Mouse (Mus musculus) cerebellum, adult 11-12 months (tissue): ENCODE results near the gene Pip5k1c.

Source experiments
- DNase-seq: peaks from one replicate; pipeline ENCODE4 v3.0.0; 2022

The Pip5k1c gene

DNA sequence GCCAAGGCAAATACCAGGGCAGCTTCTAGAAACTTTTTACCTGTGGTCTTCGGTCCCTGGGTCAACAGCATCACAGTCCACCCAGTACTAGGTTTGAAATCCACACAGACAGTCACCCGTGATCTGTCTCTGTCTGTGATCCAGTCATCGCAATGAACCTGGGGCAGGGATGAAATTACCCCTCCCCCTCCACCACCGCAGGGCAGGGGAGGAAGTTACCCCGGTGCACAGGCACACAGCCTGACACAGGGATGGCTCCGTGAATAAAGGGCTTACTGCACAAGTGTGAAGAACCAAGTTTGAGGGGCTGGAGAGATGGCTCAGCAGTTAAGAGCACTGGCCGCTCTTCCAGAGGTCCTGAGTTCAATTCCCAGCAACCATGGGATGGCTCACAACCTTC lies 11.0 kb downstream of the Pip5k1c start:
- no peak for DNase-seq

DNA sequence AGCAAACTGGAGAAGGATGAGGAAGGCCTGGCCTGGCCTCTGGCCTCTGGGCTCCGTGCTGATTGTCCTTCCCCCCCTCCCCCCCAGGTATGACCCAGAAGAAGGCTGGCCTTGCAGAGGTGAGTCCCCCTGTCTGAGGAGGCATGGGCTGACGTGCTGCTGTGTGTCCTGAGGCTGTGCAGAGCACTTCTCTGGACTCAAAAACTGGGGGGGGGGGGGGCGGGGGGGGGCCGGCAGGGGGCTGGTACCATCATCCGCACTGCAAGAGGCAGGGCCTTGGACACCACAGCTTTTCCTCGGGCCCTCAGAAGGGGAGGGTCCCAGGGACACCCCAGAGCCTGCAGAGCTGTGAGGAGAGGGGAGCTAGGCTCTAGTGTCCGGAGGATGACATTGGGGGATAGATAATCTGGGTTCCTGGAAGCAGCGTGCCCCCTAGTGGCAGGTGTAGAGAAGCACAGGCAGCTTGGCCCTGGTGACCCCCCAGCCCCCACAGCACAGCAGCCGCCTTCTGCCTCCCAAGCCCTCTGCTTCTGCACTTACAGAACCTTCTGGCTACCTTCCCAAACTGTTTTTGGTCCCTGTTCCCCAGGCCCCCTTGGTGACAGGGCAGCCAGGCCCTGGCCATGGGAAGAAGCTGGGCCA lies 12.0 kb downstream of the Pip5k1c start:
- DNase-seq = peak; percentile 80

DNA sequence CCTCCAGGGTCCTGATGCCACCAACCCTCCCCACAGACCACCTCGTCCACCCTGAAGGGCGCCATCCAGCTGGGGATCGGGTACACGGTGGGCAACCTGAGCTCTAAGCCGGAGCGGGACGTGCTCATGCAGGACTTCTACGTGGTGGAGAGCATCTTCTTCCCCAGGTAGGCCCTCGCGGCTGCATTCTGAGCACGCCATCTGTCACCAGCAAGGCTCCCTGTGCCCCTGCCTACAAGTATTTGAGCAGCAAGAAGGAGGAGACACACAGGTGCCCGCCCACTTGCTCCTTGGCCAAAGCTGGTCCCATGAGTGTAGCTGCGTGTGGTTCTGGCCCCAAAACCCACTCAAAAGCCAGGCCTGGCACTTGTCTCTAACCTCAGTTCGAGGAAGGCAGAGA lies 12.9 kb downstream of the Pip5k1c start:
- DNase-seq = peak; percentile 76

DNA sequence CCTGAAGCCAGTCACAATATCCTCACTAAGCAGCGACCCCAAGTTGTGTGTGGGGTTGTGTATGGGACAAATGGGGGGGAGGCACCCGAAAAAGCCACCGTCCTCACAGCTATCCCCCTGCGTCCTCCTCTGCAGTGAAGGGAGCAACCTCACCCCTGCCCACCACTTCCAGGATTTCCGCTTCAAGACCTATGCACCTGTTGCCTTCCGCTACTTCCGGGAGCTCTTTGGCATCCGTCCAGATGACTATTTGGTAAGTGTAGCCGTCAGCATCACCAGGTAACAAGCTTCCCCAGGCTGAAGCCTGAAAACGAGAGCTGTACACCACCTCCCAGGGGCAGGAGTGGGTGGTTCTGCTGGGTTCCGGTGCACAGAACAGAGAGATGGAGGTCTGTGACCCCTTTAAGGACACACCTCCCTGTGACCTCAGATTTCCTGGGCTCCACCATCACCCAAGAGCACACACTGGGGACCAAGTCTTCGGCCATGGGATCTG lies 13.5 kb downstream of the Pip5k1c start:
- DNase-seq = peak; percentile 60

DNA sequence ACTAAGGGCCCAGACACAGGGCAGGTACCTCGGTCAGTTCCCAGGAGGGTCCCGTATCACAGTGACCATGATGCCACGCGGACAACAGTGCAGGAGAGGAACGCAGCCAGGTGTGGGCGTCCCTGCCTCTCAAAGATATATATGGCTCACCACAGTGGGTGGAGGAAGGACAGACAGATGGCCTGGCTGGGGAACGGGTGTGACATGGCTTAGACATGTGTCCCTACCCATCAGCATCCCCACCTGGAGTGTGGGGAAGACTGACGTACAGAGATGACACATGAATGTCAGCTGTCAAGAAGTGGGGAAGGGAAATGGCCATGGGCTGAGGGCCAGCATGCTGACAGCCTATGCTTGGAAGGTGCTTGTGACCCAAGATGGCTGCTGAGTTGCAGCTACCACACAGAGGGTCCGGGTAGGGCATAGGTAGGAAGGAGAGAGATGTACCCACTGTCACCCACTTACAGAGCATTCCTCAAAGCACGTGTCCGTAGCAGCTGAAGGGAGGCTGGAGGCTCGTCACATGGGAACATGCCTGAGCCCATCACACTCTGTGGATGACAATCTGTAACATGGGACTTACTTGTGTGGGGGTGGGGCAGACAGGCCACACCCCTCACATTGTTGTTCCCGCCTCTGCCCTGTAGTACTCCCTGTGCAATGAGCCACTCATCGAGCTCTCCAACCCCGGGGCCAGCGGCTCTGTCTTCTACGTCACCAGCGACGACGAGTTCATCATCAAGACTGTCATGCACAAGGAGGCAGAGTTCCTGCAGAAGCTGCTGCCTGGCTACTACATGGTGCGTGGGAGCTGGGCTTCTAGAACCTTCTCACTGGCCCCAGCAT lies 14.3 kb downstream of the Pip5k1c start:
- no peak for DNase-seq

DNA sequence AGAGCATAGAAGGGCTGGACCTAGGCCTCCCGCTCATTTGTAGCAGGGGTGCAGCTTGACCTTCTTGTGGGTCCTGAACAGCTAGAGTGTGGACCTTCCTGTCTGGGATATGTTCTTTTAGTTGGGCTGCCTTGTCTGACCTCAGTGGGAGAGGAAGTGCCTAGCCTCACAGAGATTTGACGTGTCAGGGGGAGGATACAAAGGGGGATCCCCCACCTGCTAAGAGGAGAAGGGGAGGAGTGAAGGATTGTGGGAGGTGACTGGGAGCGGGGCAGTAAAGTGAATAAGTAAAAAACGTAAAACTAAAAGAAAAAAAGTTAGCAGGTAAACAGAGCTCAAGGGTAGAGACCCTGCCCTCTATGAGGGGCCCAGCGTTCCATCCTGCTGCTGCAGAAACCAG lies 16.8 kb downstream of the Pip5k1c start:
- no peak for DNase-seq

DNA sequence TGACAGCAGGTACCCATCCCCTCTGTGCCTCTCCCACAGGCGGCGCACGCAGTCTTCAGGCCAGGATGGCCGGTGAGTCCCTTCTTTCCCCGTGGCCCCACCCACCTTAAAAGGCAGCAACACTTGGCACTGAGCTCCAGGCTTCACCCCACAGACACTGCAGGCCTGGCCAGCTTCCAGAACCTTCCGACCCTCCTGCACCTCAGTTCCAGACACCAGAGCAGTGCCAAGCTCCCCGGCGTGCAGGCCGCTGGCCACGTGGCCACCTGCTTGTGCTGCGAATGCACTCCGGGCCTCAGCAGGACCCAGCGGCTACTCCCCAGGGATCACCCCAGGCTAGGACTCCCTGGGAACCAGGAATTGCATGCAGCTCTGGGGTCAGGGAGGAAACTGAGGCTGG lies 20.8 kb downstream of the Pip5k1c start:
- peak; percentile 59 for DNase-seq

DNA sequence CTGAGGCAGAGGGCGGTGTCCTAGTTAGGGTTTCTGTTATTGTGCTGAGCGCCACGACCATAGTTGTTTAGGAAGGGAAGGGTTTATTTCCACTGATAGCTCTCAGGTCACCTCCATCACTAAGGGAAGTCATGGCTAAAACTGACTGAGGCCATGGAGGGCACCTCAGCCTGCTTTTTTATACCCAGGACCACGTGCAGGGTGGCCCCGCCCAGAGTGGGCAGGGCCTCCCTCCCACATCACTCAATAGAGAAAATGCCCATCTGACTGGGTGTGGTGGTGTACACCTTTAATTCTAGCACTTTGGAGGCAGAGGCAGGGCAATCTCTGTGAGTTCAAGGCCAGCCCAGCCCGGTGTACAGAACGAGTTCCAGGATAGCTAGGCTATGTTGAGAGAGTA lies 21.4 kb downstream of the Pip5k1c start:
- no peak for DNase-seq

DNA sequence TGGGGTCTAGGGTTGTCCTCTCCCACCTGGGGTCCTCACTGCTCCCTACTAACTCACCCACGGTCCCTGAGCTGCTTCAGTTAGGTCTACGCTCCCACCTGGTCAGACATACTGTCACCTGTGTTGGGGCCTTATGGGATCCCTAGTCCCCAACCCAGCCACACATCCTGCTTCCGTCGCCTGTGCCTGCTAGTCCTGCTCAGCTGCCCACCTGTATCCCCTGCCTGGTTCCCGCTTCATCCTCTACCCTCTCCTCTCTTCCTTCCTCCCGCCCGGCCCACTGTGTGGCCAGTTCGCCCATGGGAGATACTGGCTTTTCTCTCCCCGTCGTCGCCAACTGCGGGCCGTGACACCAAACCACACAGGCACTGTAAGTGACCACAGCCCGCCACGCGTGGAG lies 22.8 kb downstream of the Pip5k1c start:
- peak; percentile 51 for DNase-seq

DNA sequence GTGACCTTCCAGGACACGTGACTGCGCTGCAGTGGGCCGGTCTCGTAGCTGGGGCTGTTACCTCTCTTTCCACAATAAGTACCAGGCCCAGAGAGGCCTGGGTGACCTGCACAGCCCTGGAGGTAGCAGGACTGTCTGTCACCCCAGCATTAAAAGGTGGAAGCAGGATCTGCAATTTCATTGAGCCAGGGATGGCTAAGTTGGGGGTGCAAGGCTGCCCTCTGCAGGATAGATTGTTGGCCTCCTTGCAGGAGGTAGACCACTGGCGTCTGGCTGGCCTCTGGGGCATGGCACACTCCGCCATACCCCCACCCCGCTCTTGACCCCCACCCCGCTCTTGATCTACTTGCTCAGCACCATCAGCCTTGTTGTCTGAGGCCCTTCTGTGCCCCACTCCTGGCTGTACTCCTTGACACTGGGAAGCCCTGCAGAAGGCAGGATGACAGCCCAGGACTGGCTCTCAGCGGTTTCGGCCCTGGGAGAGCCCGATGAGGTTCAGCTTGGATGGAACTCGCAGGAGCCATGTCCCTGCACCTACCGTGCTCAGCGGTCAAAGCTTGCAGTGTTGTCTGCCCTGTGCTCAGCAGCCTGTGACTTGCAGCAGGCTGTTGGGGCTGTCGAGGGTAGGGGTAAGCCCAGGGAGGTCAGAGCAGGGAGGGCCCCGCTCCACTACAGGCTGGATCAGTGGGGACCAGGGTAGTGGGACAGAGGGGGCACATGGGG lies 23.7 kb downstream of the Pip5k1c start:
- DNase-seq = peak; percentile 42

DNA sequence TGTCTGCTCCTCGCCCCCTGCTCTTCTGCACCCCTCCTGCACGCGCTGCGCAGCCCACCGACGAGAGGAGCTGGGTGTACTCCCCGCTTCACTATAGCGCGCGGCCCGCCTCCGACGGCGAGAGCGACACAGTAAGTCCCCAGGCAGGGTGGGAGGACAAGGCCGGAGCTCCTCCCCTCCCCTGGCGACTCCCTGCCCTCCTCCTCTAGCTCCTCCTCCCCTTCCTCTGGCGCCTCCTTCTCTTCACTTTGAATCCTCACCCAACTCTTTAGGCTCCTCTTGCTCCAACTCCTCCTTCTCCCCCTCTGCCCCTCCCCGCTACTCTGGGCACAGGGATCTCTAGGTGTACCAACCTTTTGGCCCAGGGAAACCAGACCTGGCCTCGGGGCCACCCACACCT lies 24.5 kb downstream of the Pip5k1c start:
- DNase-seq = peak; percentile 66

DNA sequence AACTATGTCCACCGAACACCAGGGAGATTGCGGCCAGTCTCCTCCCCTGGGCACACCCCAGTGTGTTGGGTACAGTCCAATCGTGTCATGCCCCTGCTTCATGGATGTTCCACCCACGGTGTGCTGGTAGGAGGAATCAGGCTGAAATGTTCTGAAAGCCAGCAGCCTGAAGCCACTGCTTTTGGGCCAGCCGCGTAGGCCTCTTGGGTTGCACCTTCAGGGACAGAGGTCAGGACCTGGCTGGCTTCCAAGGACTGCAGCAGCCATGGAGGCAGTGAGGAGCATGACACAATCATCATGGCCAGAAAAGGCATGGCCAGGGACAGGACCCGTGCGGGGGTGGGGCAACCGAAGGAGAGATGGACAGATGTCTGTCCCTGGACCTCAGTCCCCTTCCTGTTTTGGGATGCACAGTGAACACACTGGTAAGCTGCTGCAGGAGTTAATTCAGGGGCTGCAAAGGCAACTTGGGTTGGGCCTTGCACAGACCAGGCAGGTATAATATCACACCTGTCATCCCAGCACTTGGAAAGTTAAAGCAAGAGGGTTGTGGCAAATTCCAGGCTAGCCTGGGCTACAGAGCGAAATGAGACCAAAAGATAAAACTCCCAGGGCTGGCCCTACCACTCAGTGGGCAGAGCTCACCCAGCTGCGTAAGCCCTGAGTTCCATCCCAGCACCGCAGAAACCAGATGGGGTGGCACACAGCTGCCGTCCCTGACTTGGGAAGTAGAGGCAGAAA lies 26.0 kb downstream of the Pip5k1c start:
- DNase-seq = peak; percentile 79

DNA sequence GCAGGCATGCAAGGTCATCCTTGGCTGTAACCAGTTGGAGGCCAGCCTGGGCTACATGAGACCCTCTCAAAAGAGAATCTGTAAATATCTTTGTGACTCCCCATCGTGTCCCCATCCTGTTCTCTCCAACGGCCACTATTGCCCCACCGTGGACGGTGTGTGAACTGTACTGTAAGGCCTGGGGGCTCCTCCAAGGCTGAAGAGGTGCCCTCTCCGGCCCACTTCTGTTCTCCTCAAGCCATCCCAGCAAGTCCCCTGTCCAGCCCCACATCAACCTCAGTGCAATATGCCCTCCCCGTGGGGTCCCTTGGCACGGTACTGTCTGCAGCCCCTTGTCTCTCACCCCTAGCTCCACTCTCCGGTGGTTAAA lies 26.6 kb downstream of the Pip5k1c start:
- DNase-seq = peak; percentile 76

DNA sequence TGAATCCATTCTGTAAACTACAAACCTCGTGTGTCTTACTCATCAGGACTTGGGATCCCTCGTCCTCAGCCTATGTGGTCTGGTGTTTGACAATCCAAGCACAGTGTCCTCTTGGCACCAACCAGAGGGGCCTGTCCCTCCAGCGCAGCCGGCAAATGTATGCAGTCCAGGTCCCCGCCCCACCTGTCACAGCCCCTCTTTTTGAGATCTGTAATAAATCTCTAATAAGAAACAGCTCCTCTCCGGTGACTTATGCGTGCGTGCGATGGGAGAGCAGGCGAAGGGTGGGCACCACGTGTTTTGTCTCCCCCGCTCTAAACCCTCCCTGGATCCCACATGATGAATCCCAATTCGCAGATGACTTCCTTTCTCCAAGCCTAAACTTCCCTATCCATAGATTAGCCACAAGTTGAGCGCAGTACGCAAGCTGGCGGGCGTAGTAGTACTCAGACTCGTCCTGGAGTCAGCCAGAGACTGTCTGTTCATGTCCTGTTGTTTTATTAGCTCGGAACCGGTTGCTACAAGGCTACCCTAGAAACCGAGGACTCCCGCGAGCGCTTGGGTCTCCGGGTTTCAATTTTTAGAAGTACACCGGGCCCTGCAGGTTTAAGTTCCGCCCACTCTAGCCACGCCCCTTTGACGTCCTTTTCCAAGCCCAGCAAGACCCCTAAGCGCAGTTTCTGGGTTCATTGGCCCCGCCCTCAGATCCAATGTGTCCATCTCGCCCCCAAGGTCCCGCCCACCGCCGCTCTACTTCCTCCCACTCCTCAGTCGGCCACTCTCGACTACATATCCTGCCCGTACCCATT lies 27.2 kb downstream of the Pip5k1c start:
- peak; percentile 72 for DNase-seq

DNA sequence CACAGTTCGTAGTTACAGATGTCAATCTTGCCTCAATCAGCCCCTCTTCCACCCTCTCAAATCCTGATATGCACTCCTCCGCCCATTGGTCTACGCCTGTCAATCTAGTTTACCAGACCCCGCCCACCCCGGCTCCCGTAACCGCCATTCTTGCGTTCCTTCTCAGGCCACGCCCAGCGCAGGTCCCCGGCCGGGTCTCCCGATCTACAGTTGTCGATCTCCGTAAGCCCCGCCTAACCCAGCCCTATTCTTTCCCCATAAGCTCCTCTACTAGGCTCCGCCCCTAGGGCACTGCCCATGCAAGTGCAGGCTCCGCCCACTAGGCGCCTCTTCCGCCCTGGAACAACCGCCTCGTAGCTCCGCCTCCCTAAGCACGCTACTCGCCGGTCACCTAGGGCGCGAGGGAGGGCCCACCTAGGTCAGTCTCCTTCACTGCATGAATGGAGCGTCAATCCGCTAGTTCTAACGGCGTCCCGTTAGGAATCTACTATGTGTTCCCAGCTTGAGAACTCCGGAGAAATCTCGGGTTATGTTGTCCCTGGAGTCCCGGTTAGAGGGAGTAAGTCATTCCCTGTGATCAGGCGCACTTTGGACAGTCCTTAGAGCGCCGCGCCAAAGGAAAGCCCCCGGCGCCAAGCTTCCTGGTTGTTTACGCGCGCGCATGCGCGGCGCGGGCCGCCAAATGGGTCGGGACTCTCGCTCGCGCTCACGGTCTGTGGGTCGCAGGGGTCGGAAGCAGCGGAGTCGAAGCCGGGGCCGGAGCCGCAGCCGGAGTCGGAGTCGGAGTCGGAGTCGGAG lies 28.0 kb downstream of the Pip5k1c start, which contains the start of gene Cactin:
Gene Cactin (plus strand): TSS at position 554 of the 798 bp plus-strand sequence.
- DNase-seq = peak; percentile 100

DNA sequence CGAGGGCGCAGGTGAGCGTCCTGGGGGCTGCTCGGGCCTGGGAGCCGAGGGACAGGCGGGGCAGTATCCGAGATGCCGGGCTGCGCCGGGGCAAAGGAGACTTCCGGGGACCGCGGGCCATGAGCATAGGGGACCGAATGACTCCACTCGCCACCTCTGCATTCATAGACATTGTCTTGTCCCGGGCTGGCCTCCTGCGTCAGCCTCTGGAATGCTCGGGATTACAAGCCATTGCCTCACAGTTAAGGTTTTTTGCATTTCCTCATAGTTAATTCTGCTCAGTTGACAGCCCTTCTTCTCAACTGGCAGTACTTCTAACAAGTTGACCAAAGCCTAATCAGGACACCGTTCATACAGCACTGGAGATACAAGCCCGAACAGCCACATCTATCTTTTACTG lies 28.7 kb downstream of the Pip5k1c start:
- DNase-seq = no peak

DNA sequence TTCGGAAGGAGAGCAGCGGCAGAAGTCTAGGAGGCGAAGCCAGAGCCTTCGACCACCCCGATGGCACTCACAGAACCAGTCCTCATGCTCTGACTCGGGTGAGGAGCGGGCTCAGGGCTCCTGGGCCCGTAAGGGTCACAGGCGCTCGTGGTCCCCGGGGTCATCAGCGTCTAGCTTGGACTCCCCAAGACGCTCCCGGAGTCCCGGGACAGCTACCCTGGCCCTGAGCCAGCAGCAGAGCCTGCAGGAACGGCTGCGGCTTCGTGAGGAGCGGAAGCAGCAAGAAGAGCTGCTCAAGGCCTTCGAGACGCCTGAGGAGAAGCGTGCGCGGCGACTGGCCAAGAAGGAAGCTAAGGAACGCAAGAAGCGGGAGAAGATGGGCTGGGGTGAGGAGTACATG lies 29.7 kb downstream of the Pip5k1c start:
- DNase-seq = peak; percentile 77

DNA sequence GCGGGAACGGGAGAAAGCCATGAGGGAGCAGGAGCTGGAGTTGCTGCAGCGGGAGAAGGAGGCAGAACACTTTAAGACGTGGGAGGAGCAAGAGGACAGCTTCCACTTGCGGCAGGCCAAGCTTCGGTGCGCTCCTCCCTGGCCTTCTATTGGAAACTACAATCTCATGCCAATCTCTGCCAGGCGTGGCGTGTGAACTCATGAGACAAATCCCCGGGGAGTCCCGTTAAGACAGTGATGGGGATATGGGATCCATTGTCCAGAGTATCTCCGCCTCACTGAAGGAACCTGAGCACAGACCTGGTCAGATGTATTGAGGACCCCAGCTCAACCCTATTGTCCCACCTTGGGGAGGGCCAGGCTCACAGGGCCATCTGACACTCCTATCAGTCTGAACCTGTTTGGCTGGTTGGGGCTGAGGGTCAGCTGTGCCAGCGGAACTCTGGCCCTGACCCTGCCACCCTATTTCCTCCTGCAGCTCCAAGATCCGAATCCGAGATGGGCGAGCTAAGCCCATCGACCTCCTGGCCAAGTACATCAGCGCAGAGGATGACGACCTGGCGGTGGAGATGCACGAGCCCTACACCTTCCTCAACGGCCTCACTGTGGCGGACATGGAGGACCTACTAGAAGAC lies 30.5 kb downstream of the Pip5k1c start:
- peak; percentile 57 for DNase-seq

DNA sequence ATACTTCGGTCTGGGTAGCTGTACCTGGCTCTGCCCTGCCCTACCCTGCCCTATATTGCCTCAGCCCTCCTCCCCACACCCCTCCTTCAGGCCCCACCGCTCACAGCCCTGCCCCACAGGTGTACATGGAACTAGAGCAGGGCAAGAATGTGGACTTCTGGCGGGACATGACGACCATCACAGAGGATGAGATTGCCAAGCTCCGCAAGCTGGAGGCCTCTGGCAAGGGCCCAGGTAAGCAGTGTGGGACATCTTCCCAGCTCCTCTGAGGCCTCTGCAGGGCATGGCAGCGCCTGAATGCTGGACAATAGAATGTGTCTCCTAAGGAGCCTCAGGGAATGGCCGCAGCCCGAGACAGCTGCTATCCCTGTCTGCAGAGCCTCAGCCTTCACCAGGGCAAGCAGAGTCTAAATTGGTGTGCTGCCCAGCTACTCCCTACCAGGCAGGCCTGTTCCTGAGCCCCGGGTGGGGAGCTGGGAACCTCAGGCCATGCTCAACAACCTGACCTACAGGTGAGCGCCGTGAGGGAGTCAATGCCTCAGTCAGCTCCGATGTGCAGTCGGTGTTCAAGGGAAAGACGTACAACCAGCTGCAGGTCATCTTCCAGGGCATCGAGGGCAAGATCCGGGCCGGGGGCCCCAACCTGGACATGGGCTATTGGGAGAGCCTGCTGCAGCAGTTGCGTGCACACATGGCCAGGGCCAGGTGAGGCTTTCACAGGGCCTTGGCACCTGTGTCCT lies 31.2 kb downstream of the Pip5k1c start:
- DNase-seq = peak; percentile 43

DNA sequence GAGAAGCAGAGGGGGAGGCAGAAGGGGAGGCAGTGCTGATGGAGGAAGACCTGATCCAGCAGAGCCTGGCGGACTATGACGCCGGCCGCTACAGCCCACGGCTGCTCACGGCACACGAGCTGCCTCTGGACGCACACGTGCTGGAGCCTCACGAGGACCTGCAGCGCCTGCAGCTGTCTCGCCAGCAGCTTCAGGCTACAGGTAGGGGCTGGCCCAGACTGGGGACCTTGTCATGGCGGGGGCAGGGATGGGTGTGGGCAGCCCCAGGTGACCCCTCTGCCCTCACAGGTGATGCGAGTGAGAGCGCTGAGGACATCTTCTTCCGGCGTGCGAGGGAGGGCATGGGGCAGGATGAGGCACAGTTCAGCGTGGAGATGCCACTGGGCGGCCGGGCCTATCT lies 32.4 kb downstream of the Pip5k1c start:
- peak; percentile 46 for DNase-seq
